Mouse (Mus musculus) testis, adult 2 months (tissue): ENCODE measurements around the gene 4930562C15Rik. TPM values are rescaled to one million over a fixed set of nuclear protein-coding genes. Genes with fewer than 3 reads are reported as not detected.
"Not testable (repeated sequence)": the region's sequence is repeated elsewhere in the genome, so short reads cannot be mapped to it uniquely, and the experiment has no call there.

Experiments
- H3K27ac ChIP-seq: fragments of 200-500 bp; 2 replicates; pipeline ENCODE4 v1.5.1; 2012; ENCODE audit warnings: low read depth, low read length; ENCODE audit not compliant: control insufficient read depth, insufficient read depth
- H3K27me3 ChIP-seq: fragments of 200-500 bp; 2 replicates; pipeline ENCODE4 v1.6.1; 2012; ENCODE audit warnings: mild to moderate bottlenecking, low read length, moderate library complexity; ENCODE audit not compliant: control insufficient read depth, insufficient read depth
- H3K36me3 ChIP-seq: fragments of 200-500 bp; 2 replicates; pipeline ENCODE4 v1.6.1; 2012; ENCODE audit warnings: mild to moderate bottlenecking, low read length; ENCODE audit not compliant: control insufficient read depth, insufficient read depth
- H3K4me1 ChIP-seq: fragments of 200-500 bp; 2 replicates; pipeline ENCODE4 v1.6.1; 2012; ENCODE audit warnings: low read length; ENCODE audit not compliant: control insufficient read depth, insufficient read depth
- H3K4me3 ChIP-seq: fragments of 200-500 bp; 2 replicates; pipeline ENCODE4 v1.5.1; 2012; ENCODE audit warnings: low read depth, mild to moderate bottlenecking, low read length, moderate library complexity, mixed read lengths; ENCODE audit not compliant: control insufficient read depth
- CTCF ChIP-seq: fragments of 200-500 bp; IDR thresholded peaks from 2 replicates; pipeline ENCODE4 v1.5.1; 2012; ENCODE audit warnings: low read depth, mild to moderate bottlenecking, inconsistent platforms, low read length, moderate library complexity; ENCODE audit not compliant: control insufficient read depth, insufficient read depth, insufficient replicate concordance
- POLR2A ChIP-seq: fragments of 200-500 bp; IDR thresholded peaks from 2 replicates; pipeline ENCODE4 v1.6.1; 2012; ENCODE audit warnings: low read depth, mild to moderate bottlenecking, inconsistent platforms, low read length, moderate library complexity; ENCODE audit not compliant: control insufficient read depth
- polyA plus RNA-seq: library from polyadenylated mRNA; depleted of rRNA; stranded (reverse); fragments of >200 nt; gene quantifications from 2 replicates; pipeline ENCODE4 v1.2.3, GENCODE M21; 2012

The 4930562C15Rik gene
- polyA plus RNA-seq, 1 experiment: 55.3 TPM

- Histone ChIP-seq H3K27me3 (no peaks in the 10 kb centered on the region), H3K4me3 (no peak overlapping the region), H3K4me1 (no peaks in the 10 kb centered on the region), H3K27ac (no peak overlapping the region), H3K36me3 (no peaks in the 10 kb centered on the region)
- TF ChIP-seq CTCF (no peak), POLR2A (no peak)
Observed at GRCm38 (mm10) chr16:4818349-4818748, 16.9 kb upstream of the 4930562C15Rik start.

- not testable (repeated sequence) for H3K27me3 ChIP-seq, H3K4me1 ChIP-seq, H3K4me3 ChIP-seq, H3K36me3 ChIP-seq, H3K27ac ChIP-seq
Observed at GRCm38 (mm10) chr16:4824466-4824865, 10.8 kb upstream of the 4930562C15Rik start.

GRCm38 (mm10) chr16:4827639-4828038 lies 7.6 kb upstream of the 4930562C15Rik start:
- no peak for TF ChIP-seq POLR2A
- TF ChIP-seq CTCF: no peak

GRCm38 (mm10) chr16:4829271-4829900 lies 5.8 kb upstream of the 4930562C15Rik start:
- no peak overlapping the region for H3K4me3 ChIP-seq
- H3K27me3 ChIP-seq: no peaks in the 10 kb centered on the region
- peaks cover 6% of the 10 kb centered on the region for H3K4me1 ChIP-seq
- TF ChIP-seq CTCF (no peak), POLR2A (no peak)
- H3K36me3 ChIP-seq: no peaks in the 10 kb centered on the region
- H3K27ac ChIP-seq: no peak overlapping the region

More at GRCm38 (mm10) chr16:4827639-4828038, 7.6 kb upstream of the 4930562C15Rik start:
- Histone ChIP-seq H3K27me3 (no peaks in the 10 kb centered on the region), H3K4me1 (peaks cover 6% of the 10 kb centered on the region), H3K36me3 (no peaks in the 10 kb centered on the region), H3K27ac (no peak overlapping the region), H3K4me3 (no peak overlapping the region)

- H3K4me1 ChIP-seq: peaks cover 6% of the 10 kb centered on the region
- no peak overlapping the region for H3K27ac ChIP-seq
- H3K4me3 ChIP-seq: peak overlapping the region; percentile 15; the same call in 1 of the 2 replicates
- no peak for TF ChIP-seq POLR2A
- TF ChIP-seq CTCF: peak; percentile 39; the same call in 1 of the 2 replicates
- H3K27me3 ChIP-seq: no peaks in the 10 kb centered on the region
- H3K36me3 ChIP-seq: no peaks in the 10 kb centered on the region
Observed at GRCm38 (mm10) chr16:4831650-4832419, 3.4 kb upstream of the 4930562C15Rik start.

GRCm38 (mm10) chr16:4833858-4834257 lies 1.4 kb upstream of the 4930562C15Rik start:
- no peaks in the 10 kb centered on the region for H3K27me3 ChIP-seq

GRCm38 (mm10) chr16:4837631-4838030 lies 2.4 kb downstream of the 4930562C15Rik start:
- H3K27me3 ChIP-seq: no peaks in the 10 kb centered on the region
- peak overlapping the region; percentile 31; the same call in 1 of the 2 replicates for H3K4me3 ChIP-seq
- TF ChIP-seq POLR2A: no peak
- TF ChIP-seq CTCF: no peak
- no peaks in the 10 kb centered on the region for H3K36me3 ChIP-seq
- peaks cover 3% of the 10 kb centered on the region for H3K4me1 ChIP-seq
- H3K27ac ChIP-seq: no peak overlapping the region

More at GRCm38 (mm10) chr16:4833858-4834257, 1.4 kb upstream of the 4930562C15Rik start:
- Histone ChIP-seq H3K27ac (no peak overlapping the region), H3K4me3 (peak overlapping the region; percentile 28; the same call in 1 of the 2 replicates), H3K4me1 (peaks cover 6% of the 10 kb centered on the region), H3K36me3 (no peaks in the 10 kb centered on the region)
- no peak for TF ChIP-seq POLR2A
- TF ChIP-seq CTCF: no peak

- no peak overlapping the region for H3K27ac ChIP-seq
- peak overlapping the region; percentile 82 for H3K4me3 ChIP-seq
- H3K4me1 ChIP-seq: peaks cover 6% of the 10 kb centered on the region
- H3K36me3 ChIP-seq: no peaks in the 10 kb centered on the region
- TF ChIP-seq POLR2A (no peak), CTCF (no peak)
- H3K27me3 ChIP-seq: no peaks in the 10 kb centered on the region
Observed at GRCm38 (mm10) chr16:4839552-4839951, 4.3 kb downstream of the 4930562C15Rik start.
